Mouse (Mus musculus) bone marrow, adult 2 months (tissue): ENCODE measurements around the gene Nsmce4a. TPM values are rescaled to one million over a fixed set of nuclear protein-coding genes. Genes with fewer than 3 reads are reported as not detected.
"Not testable (repeated sequence)": the region's sequence is repeated elsewhere in the genome, so short reads cannot be mapped to it uniquely, and the experiment has no call there.

ENCODE experiments used
- H3K27ac ChIP-seq: fragments of 200-500 bp; 2 replicates; pipeline ENCODE4 v1.5.1; 2012; ENCODE audit warnings: low read depth, mild to moderate bottlenecking, control low read depth, inconsistent platforms, low read length; ENCODE audit not compliant: control insufficient read depth, poor library complexity, insufficient read depth
- H3K4me1 ChIP-seq: fragments of 200-500 bp; 2 replicates; pipeline ENCODE4 v1.6.1; 2011; ENCODE audit warnings: low read length; ENCODE audit not compliant: control insufficient read depth, insufficient read depth
- H3K4me3 ChIP-seq: fragments of 200-500 bp; replicated peaks from 2 replicates; pipeline ENCODE3; 2011; ENCODE audit warnings: mild to moderate bottlenecking, low read depth, low read length, control low read depth; ENCODE audit not compliant: control insufficient read depth
- CTCF ChIP-seq: fragments of 200-500 bp; IDR thresholded peaks from 2 replicates; pipeline ENCODE4 v1.5.1; 2011; ENCODE audit warnings: low read length, control low read depth; ENCODE audit not compliant: control insufficient read depth, insufficient read depth
- POLR2A ChIP-seq: fragments of 200-500 bp; IDR thresholded peaks from 2 replicates; pipeline ENCODE4 v1.6.1; 2011; ENCODE audit warnings: low read depth, mild to moderate bottlenecking, control low read depth, low read length, borderline replicate concordance; ENCODE audit not compliant: control insufficient read depth
- WGBS: fragments of 180-500 bp; shearing (Covaris S2); methylation state at CpG from one replicate; pipeline ENCODE4 v1.1.7; 2018; 5-methylcytosine and 5-hydroxymethylcytosine counted together
- polyA plus RNA-seq: library from polyadenylated mRNA; stranded (reverse); fragments of >200 nt; gene quantifications from 2 replicates; pipeline ENCODE4 v1.2.4, GENCODE M21; 2011; ENCODE audit warnings: low replicate concordance; ENCODE audit not compliant: missing spikeins, insufficient read depth, insufficient read length

Gene Nsmce4a
- polyA plus RNA-seq, 1 experiment: 84.2 TPM

DNA sequence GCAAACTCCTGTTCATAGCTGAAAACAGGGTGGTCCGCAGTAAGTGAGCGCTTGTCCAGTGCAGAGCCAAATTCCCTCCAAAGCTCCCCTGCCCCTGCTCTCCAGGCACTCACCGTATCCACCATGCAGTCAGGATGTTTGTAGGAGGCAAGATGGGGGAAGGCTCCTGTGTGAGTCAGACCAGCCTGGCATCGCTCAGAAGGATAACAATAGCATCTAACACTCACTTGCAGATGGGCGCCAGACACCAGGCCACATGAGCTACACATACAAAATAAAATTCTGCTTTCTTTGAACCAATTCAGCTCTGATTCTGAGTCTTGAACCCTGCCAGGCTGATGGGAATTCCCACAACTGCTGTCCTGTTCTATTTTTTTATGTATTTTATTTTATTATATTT, 30.6 kb upstream of the Nsmce4a start:
- H3K27ac ChIP-seq: no peak overlapping the region
- H3K4me3 ChIP-seq: no peak overlapping the region
- TF ChIP-seq CTCF (no peak), POLR2A (no peak)
- H3K4me1 ChIP-seq: no peaks in the 10 kb centered on the region; the same call in 1 of the 2 replicates
- WGBS: 87% methylated on average over 5 of the region's 5 CpGs

DNA sequence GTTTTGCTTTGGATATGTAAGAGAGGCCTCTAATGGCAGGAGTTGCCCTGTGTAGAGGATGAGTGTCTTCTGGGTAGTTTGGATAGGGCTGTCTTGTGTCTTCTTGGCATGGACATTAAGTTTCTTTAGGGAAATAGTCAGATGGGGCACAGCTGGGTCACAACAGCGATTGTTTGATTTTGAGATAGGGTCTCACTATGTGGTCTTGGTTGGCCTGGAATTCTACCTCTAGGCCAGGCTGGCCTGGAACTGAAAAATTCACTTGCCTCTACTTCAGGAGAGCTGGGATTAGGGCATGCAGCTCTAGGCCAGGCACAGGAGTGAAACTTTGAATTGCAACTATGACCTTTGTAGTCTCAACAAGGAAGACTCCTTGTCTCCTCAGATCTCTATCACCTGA, 29.9 kb upstream of the Nsmce4a start:
- no peak overlapping the region for H3K4me3 ChIP-seq
- TF ChIP-seq POLR2A: no peak
- no peak for TF ChIP-seq CTCF
- H3K27ac ChIP-seq: no peak overlapping the region
- H3K4me1 ChIP-seq: no peaks in the 10 kb centered on the region; the same call in 1 of the 2 replicates
- 74% methylated on average over 1 of the region's 1 CpGs for WGBS

DNA sequence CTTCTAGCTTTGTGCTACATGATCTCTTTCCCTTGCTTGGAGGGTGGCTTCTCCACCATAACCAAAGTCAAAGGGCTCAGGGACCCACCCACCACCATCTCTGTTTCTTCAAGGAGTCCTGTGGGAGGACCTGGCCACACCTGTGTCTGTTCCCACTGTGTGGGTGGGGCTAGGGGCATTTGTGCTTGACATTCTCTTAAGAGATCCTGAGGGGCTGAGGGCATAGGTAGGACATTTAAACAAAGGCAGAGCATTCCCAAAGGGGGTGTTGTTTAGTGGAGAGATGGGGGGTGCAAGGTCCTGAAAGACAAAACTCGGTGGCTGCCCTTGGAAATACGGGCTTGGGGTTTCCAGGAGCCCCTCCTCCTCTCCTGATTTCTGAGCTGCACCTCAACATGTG, 27.6 kb upstream of the Nsmce4a start:
- WGBS: 59% methylated on average over 2 of the region's 2 CpGs
- Histone ChIP-seq H3K4me3 (no peak overlapping the region), H3K27ac (no peak overlapping the region), H3K4me1 (no peaks in the 10 kb centered on the region)
- TF ChIP-seq POLR2A (no peak), CTCF (no peak)

DNA sequence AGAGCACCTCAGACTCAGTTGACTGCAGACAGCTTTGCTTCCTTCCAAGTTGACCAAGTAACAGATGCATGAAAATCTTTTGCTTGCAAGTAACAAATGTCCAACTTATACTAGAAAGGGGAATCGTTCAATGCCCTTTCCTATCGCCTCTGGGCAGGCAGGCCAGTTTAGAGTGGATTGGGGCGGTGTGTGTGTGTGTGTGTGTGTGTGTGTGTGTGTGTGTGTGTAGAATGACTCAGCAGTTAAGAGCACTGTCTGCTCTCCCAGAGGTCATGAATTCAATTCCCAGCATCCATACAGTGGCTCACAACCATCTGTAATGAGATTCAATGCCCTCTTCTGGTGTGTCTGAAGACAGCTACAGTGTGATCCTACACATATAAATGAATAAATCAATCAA, 27.2 kb upstream of the Nsmce4a start:
- Histone ChIP-seq H3K4me3 (no peak overlapping the region), H3K4me1 (no peaks in the 10 kb centered on the region), H3K27ac (no peak overlapping the region)
- whole genome bisulfite sequencing: 44% methylated on average over 3 of the region's 3 CpGs
- TF ChIP-seq CTCF: no peak
- TF ChIP-seq POLR2A: no peak

DNA sequence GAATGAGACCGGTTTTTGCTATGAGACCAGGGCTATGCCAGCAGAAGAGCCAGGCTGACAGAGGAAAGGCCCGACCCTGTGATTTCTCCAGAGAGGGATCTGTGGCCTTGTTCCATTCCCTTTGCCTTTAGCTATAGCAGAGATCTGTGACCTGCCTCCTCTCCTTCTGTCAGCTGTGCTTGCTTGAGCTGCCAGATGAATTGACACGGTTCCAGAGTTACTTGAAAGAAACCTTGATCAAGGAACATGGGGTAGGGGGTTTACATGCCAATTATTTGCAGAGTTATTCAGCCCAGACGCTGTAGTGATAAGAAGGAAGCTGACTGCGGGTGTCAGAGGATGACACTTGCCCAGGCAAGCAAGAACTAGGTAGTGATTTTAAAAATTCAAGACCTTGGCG, 24.6 kb upstream of the Nsmce4a start:
- H3K4me1 ChIP-seq: no peaks in the 10 kb centered on the region
- no peak overlapping the region for H3K27ac ChIP-seq
- TF ChIP-seq POLR2A (no peak), CTCF (no peak)
- 77% methylated on average over 6 of the region's 6 CpGs for WGBS
- H3K4me3 ChIP-seq: no peak overlapping the region

DNA sequence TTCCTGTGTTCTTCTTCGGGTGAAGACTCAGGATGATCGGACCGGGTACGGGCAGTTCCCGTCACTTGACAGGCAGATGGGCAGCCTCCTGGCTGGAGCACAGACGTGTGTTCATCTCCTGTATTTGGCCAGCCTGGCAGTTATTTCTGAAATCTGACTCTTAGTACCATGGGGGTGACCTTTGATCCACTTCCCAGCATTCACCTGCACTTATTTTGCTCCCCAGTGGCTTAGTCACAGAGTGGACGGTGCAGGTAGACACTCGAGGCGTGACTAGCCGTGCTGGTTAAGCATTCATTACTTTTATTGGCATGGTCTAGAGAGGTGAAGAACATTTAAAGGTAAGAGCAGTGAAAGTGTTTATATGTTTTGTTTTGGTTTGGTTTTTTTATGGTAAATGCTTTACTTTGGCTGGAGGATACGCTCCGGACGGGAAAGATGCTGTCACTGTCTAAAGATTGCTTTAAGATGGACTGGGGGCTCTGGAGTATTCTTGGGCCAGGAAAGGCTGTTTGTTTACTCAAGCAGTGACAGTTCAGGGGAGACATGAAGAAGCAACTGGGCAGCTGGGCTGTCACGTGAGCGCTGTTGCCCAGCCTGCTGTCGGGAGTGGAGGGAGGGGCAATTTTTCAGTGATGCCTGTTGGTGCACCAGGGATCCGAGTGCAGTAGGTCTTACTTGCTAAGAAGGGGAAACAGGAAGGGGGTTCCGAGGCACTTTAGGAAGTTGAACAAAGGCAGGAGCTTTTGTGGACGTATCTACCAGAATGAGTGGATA, 23.3 kb upstream of the Nsmce4a start:
- WGBS: 38% methylated on average over 9 of the region's 19 CpGs

DNA sequence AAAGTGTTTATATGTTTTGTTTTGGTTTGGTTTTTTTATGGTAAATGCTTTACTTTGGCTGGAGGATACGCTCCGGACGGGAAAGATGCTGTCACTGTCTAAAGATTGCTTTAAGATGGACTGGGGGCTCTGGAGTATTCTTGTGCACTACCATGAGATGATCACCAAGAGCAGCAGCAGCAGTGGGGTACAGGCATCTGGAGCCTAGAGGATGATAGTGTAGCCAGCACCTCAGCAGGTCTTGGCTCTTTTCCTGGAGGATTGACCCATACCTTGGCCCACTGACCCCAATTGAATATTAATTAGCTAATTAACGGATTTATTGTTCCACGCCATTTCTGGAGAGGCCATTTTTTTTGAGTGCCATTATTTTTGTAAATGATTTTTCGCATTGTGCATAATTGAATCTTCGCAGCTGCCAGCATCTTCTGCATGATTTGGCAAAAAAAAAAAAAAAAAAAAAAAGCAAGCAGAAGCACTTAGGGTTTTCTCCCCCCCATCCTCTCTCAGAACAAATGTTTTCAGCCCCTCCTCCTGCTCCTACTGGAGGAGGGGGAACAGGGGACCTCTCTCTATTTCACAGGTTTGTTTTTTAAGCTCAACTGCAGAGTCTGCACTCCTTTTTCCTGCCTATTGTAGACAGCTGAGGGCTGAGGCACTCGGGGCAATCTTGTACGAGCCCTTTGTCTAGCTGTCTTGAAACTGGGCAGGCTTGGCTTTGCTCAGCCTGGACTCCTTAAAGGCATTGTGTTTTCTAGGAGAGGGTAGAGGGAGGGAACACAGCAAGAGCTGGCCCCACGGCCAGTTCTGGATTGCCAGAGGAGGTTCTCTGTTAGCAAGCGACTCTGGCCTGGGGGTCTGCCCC, 20.7 kb upstream of the Nsmce4a start:
- H3K4me3 ChIP-seq, H3K4me1 ChIP-seq, H3K27ac ChIP-seq: not testable (repeated sequence)
- 75% methylated on average over 9 of the region's 11 CpGs for WGBS

More for the DNA sequence above, 23.3 kb upstream of the Nsmce4a start:
- H3K4me1 ChIP-seq, H3K4me3 ChIP-seq, H3K27ac ChIP-seq: not testable (repeated sequence)

DNA sequence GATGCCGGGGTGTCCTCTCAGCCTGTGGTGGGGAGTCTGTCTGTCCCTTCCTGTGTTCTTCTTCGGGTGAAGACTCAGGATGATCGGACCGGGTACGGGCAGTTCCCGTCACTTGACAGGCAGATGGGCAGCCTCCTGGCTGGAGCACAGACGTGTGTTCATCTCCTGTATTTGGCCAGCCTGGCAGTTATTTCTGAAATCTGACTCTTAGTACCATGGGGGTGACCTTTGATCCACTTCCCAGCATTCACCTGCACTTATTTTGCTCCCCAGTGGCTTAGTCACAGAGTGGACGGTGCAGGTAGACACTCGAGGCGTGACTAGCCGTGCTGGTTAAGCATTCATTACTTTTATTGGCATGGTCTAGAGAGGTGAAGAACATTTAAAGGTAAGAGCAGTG, 20.1 kb upstream of the Nsmce4a start:
- WGBS: no CpG with 5 or more reads among the region's 11 CpGs
- not testable (repeated sequence) for H3K4me1 ChIP-seq, H3K27ac ChIP-seq, H3K4me3 ChIP-seq

DNA sequence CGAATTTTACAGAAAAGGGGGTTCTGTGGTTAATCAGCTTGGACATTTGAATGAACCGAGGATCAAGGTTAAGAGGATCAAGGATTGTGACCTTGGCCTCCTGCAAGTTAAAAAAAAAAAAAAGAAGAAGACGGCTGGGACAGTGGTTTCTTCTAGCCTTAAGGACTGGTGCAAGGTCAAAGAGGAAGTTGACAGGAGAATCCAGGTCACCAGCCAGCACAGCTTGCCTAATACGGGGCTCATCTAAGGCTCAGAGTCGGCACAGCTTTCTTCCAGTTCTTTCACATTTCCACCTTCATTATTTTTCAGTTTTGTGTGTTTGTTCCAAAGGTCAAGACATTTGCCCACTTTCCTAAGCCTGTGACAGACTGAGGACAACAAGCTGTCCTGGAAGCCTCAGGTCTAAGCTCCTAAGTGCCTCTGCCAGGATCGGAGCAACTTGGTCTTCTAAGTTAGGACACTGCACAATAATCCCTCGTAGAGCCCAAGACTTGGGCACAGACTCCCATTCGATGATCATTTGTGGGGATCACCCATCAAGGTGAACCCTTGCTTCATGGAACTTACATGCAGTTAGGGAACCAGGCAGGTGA, 18.0 kb upstream of the Nsmce4a start:
- H3K4me3 ChIP-seq: no peak overlapping the region
- TF ChIP-seq POLR2A (no peak), CTCF (no peak)
- 39% methylated on average over 8 of the region's 8 CpGs for WGBS
- no peak overlapping the region for H3K27ac ChIP-seq
- no peaks in the 10 kb centered on the region; the same call in 1 of the 2 replicates for H3K4me1 ChIP-seq
